Mouse (Mus musculus) ES-Bruce4 (cell line): ENCODE measurements at regions not wholly inside any gene's neighbourhood (a gene's known extent, or its start where the extent isn't known, plus 50 kb on each side); places are given as distances from the start of the nearest gene placed in this dataset.

ENCODE experiments used
- H3K27ac ChIP-seq: 2 replicates; pipeline ENCODE4 v1.5.1; 2012; ENCODE audit warnings: low read length, inconsistent platforms; ENCODE audit not compliant: insufficient read depth
- H3K27me3 ChIP-seq: 2 replicates; pipeline ENCODE4 v1.6.1; 2012; ENCODE audit warnings: mild to moderate bottlenecking, low read length, inconsistent platforms; ENCODE audit not compliant: control insufficient read depth, poor library complexity, insufficient read depth, severe bottlenecking
- H3K36me3 ChIP-seq: 2 replicates; pipeline ENCODE4 v1.6.1; 2012; ENCODE audit warnings: inconsistent platforms, mild to moderate bottlenecking, low read length, moderate library complexity; ENCODE audit not compliant: control insufficient read depth, poor library complexity, insufficient read depth, severe bottlenecking
- H3K4me1 ChIP-seq: one replicate; pipeline ENCODE4 v1.8.1; 2011; ENCODE audit warnings: low read length; ENCODE audit not compliant: control insufficient read depth, insufficient read depth
- H3K4me3 ChIP-seq: 2 replicates; pipeline ENCODE4 v1.5.1; 2011; ENCODE audit warnings: low read depth, mild to moderate bottlenecking, low read length
- H3K9ac ChIP-seq: 2 replicates; pipeline ENCODE4 v1.6.1; 2012; ENCODE audit warnings: low read depth, mild to moderate bottlenecking, inconsistent platforms; ENCODE audit not compliant: poor library complexity, severe bottlenecking
- H3K9me3 ChIP-seq: replicated peaks from 2 replicates; pipeline ENCODE4 v1.6.1; 2012; ENCODE audit warnings: mild to moderate bottlenecking, low read length, inconsistent platforms; ENCODE audit not compliant: control insufficient read depth, poor library complexity, insufficient read depth, severe bottlenecking
- CTCF ChIP-seq: IDR thresholded peaks from one replicate; pipeline ENCODE4 v1.8.1; 2011; ENCODE audit warnings: low read depth, low read length
- EP300 ChIP-seq: IDR thresholded peaks from 2 replicates; pipeline ENCODE4 v1.6.1; 2011; ENCODE audit warnings: low read depth, low read length; ENCODE audit not compliant: insufficient read depth
- POLR2A ChIP-seq: IDR thresholded peaks from one replicate; pipeline ENCODE4 v1.8.1; 2011; ENCODE audit warnings: low read length; ENCODE audit not compliant: insufficient read depth

- Histone ChIP-seq H3K9ac (no peak overlapping the region), H3K27me3 (no peaks in the 10 kb centered on the region), H3K4me1 (no peaks in the 10 kb centered on the region), H3K27ac (no peak overlapping the region), H3K4me3 (no peak overlapping the region), H3K36me3 (no peaks in the 10 kb centered on the region), H3K9me3 (no peaks in the 10 kb centered on the region)
- no peak for TF ChIP-seq CTCF
- TF ChIP-seq EP300 = no peak
- TF ChIP-seq POLR2A = no peak
Observed at GRCm38 (mm10) chr3:156341484-156341883, 220.1 kb upstream of the Negr1 start.

- Histone ChIP-seq H3K9me3 (no peaks in the 10 kb centered on the region), H3K9ac (no peak overlapping the region), H3K36me3 (no peaks in the 10 kb centered on the region), H3K4me3 (no peak overlapping the region), H3K27ac (no peak overlapping the region), H3K4me1 (no peaks in the 10 kb centered on the region), H3K27me3 (no peaks in the 10 kb centered on the region)
- TF ChIP-seq CTCF = no peak
Observed at GRCm38 (mm10) chr3:156351727-156352126, 209.9 kb upstream of the Negr1 start.

- Histone ChIP-seq H3K4me1 (no peaks in the 10 kb centered on the region), H3K9ac (no peak overlapping the region), H3K27ac (no peak overlapping the region), H3K4me3 (no peak overlapping the region), H3K36me3 (no peaks in the 10 kb centered on the region), H3K27me3 (no peaks in the 10 kb centered on the region), H3K9me3 (no peaks in the 10 kb centered on the region)
- no peak for TF ChIP-seq EP300
- TF ChIP-seq CTCF = no peak
- no peak for TF ChIP-seq POLR2A
Observed at GRCm38 (mm10) chr3:156353430-156353829, 208.2 kb upstream of the Negr1 start.

GRCm38 (mm10) chr3:156353841-156354473, 207.6 kb upstream of the Negr1 start:
- no peak overlapping the region for H3K4me3 ChIP-seq
- no peaks in the 10 kb centered on the region for H3K4me1 ChIP-seq
- no peak overlapping the region for H3K9ac ChIP-seq
- H3K9me3 ChIP-seq = no peaks in the 10 kb centered on the region
- no peak overlapping the region for H3K27ac ChIP-seq
- no peaks in the 10 kb centered on the region for H3K36me3 ChIP-seq
- H3K27me3 ChIP-seq = no peaks in the 10 kb centered on the region
- TF ChIP-seq POLR2A = no peak
- TF ChIP-seq EP300 = no peak
- no peak for TF ChIP-seq CTCF

GRCm38 (mm10) chr3:156368669-156369343, 192.8 kb upstream of the Negr1 start:
- H3K9ac ChIP-seq = no peak overlapping the region
- no peaks in the 10 kb centered on the region for H3K27me3 ChIP-seq
- H3K4me3 ChIP-seq = no peak overlapping the region
- no peaks in the 10 kb centered on the region for H3K4me1 ChIP-seq
- H3K36me3 ChIP-seq = no peaks in the 10 kb centered on the region
- no peak for TF ChIP-seq POLR2A
- TF ChIP-seq CTCF = no peak
- no peak for TF ChIP-seq EP300
- H3K27ac ChIP-seq = no peak overlapping the region
- no peaks in the 10 kb centered on the region for H3K9me3 ChIP-seq

- Histone ChIP-seq H3K27ac (no peak overlapping the region), H3K9ac (no peak overlapping the region), H3K27me3 (no peaks in the 10 kb centered on the region), H3K4me3 (no peak overlapping the region), H3K9me3 (no peaks in the 10 kb centered on the region), H3K36me3 (no peaks in the 10 kb centered on the region), H3K4me1 (no peaks in the 10 kb centered on the region)
- TF ChIP-seq POLR2A = no peak
- no peak for TF ChIP-seq CTCF
- TF ChIP-seq EP300 = no peak
Observed at GRCm38 (mm10) chr3:156376717-156377116, 184.9 kb upstream of the Negr1 start.
